Mouse (Mus musculus) embryonic facial prominence, embryonic 14.5 days (tissue): ENCODE results near the gene Elp5. TPM values are rescaled to one million over a fixed set of nuclear protein-coding genes. Genes with fewer than 3 reads are reported as not detected.

ENCODE experiments used
- ATAC-seq: fragments of 200-750 bp; cut with Nextera tagmentation; 2 replicates; pipeline ENCODE4 v1.8.0; 2017; ENCODE audit warnings: low read depth, moderate number of reproducible peaks, moderate TSS enrichment
- DNase-seq: peaks from one replicate; pipeline ENCODE4 v3.0.0-alpha.2; 2015; ENCODE audit warnings: low spot score
- H3K27ac ChIP-seq: fragments of 300-500 bp; sonication (generic); replicated peaks from 2 replicates; pipeline ENCODE4 v1.5.1; 2014; ENCODE audit warnings: low read depth, mild to moderate bottlenecking, low read length, moderate library complexity
- H3K27me3 ChIP-seq: fragments of 300-500 bp; sonication (generic); replicated peaks from 2 replicates; pipeline ENCODE4 v1.6.1; 2014; ENCODE audit warnings: low read length; ENCODE audit not compliant: control insufficient read depth, insufficient read depth
- H3K36me3 ChIP-seq: fragments of 300-500 bp; sonication (generic); 2 replicates; pipeline ENCODE4 v1.6.1; 2014; ENCODE audit warnings: low read length, mixed read lengths; ENCODE audit not compliant: control insufficient read depth, insufficient read depth
- H3K4me1 ChIP-seq: fragments of 300-500 bp; sonication (generic); 2 replicates; pipeline ENCODE4 v1.6.1; 2014; ENCODE audit warnings: antibody characterized with exemption, low read length; ENCODE audit not compliant: control insufficient read depth, insufficient read depth
- H3K4me2 ChIP-seq: fragments of 300-500 bp; sonication (generic); 2 replicates; pipeline ENCODE4 v1.6.1; 2014; ENCODE audit warnings: low read depth, mild to moderate bottlenecking, low read length, moderate library complexity, mixed read lengths
- H3K4me3 ChIP-seq: fragments of 300-500 bp; sonication (generic); 2 replicates; pipeline ENCODE4 v1.5.1; 2014; ENCODE audit warnings: low read depth, mild to moderate bottlenecking, low read length
- H3K9ac ChIP-seq: fragments of 300-500 bp; sonication (generic); 2 replicates; pipeline ENCODE4 v1.6.1; 2014; ENCODE audit warnings: low read depth, mild to moderate bottlenecking, low read length, moderate library complexity, mixed read lengths
- H3K9me3 ChIP-seq: fragments of 300-500 bp; sonication (generic); 2 replicates; pipeline ENCODE4 v1.6.1; 2016; ENCODE audit warnings: low read length; ENCODE audit not compliant: control insufficient read depth
- WGBS: fragments of 180-500 bp; shearing (Covaris S2); extraction: QIAGEN DNeasy Blood & Tissue Kit; methylation state at CpG from one replicate; pipeline ENCODE4 v1.1.7; 2014; 5-methylcytosine and 5-hydroxymethylcytosine counted together
- polyA plus RNA-seq: library from polyadenylated mRNA; unstranded; fragments of >200 nt; fragmentation: Nextera tagmentation; extraction: Ambion mirVana; gene quantifications from 2 replicates; pipeline ENCODE4 v1.2.1, GENCODE M21; 2014

The Elp5 gene
- polyA plus RNA-seq, 1 experiment from 2014 or later: 109 TPM

GRCm38 (mm10) chr11:69950807-69951459, 31.4 kb downstream of the Elp5 start:
- Histone ChIP-seq H3K36me3 (no peaks in the 10 kb centered on the region; the same call in 1 of the 2 replicates), H3K4me3 (no peak overlapping the region), H3K9ac (no peak overlapping the region), H3K27me3 (no peaks in the 10 kb centered on the region), H3K4me2 (no peak overlapping the region), H3K4me1 (peaks cover 10% of the 10 kb centered on the region), H3K27ac (no peak overlapping the region), H3K9me3 (no peaks in the 10 kb centered on the region)
- no peak for DNase-seq
- ATAC-seq: no peak
- 45% methylated on average over 4 of the region's 4 CpGs for WGBS

- peaks cover 21% of the 10 kb centered on the region for H3K36me3 ChIP-seq
- peak overlapping the region; percentile 86 for H3K4me2 ChIP-seq
- H3K27ac ChIP-seq: peak overlapping the region; percentile 92
- no peaks in the 10 kb centered on the region for H3K27me3 ChIP-seq
- peaks cover 10% of the 10 kb centered on the region for H3K4me1 ChIP-seq
- H3K4me3 ChIP-seq: peak overlapping the region; percentile 61
- peak; percentile 93 for DNase-seq
- under 1% methylated on average over 13 of the region's 14 CpGs for WGBS
- H3K9ac ChIP-seq: peak overlapping the region; percentile 67
- no peaks in the 10 kb centered on the region for H3K9me3 ChIP-seq
- peak; percentile 45 for ATAC-seq
These were observed 33.6 kb downstream of the Elp5 start for GRCm38 (mm10) chr11:69948763-69949150.

- Histone ChIP-seq H3K9me3 (no peaks in the 10 kb centered on the region), H3K9ac (peak within 1 kb of the TSS; percentile 67), H3K36me3 (peaks cover 26% of the 10 kb centered on the region), H3K27me3 (no peaks in the 10 kb centered on the region), H3K4me2 (peak within 1 kb of the TSS; percentile 86), H3K27ac (peak within 1 kb of the TSS; percentile 92), H3K4me1 (peaks cover 10% of the 10 kb centered on the region), H3K4me3 (peak within 1 kb of the TSS; percentile 61)
- under 1% methylated on average over 32 of the region's 34 CpGs for WGBS
- ATAC-seq: peak; percentile 94
- peak; percentile 98 for DNase-seq
These were observed 34.1 kb downstream of the Elp5 start, which contains the start of gene Slc2a4 for GRCm38 (mm10) chr11:69948066-69948762. TSS of gene Slc2a4 (minus strand) at chr11:69948188.

- peaks cover 33% of the 10 kb centered on the region for H3K36me3 ChIP-seq
- 2% methylated on average over 25 of the region's 29 CpGs for WGBS
These were observed 34.8 kb downstream of the Elp5 start for GRCm38 (mm10) chr11:69947337-69948065.

GRCm38 (mm10) chr11:69945997-69946891, 36.1 kb downstream of the Elp5 start:
- ATAC-seq: no peak
- Histone ChIP-seq H3K4me2 (peak overlapping the region; percentile 86), H3K27ac (peak overlapping the region; percentile 92; the same call in 1 of the 2 replicates), H3K4me3 (peak overlapping the region; percentile 61), H3K36me3 (peaks cover 40% of the 10 kb centered on the region), H3K9ac (peak overlapping the region; percentile 67), H3K9me3 (no peaks in the 10 kb centered on the region), H3K4me1 (peaks cover 10% of the 10 kb centered on the region), H3K27me3 (no peaks in the 10 kb centered on the region)
- 89% methylated on average over 18 of the region's 18 CpGs for WGBS
- DNase-seq: no peak

More at GRCm38 (mm10) chr11:69947337-69948065, 34.8 kb downstream of the Elp5 start:
- Histone ChIP-seq H3K4me1 (peaks cover 10% of the 10 kb centered on the region), H3K4me2 (peak overlapping the region; percentile 86), H3K9ac (peak overlapping the region; percentile 67), H3K9me3 (no peaks in the 10 kb centered on the region), H3K4me3 (peak overlapping the region; percentile 61), H3K27ac (peak overlapping the region; percentile 92), H3K27me3 (no peaks in the 10 kb centered on the region)
- peak; percentile 77 for DNase-seq
- peak; percentile 62 for ATAC-seq

GRCm38 (mm10) chr11:69945216-69945615, 37.1 kb downstream of the Elp5 start:
- peaks cover 40% of the 10 kb centered on the region for H3K36me3 ChIP-seq
- no peak overlapping the region for H3K4me3 ChIP-seq
- ATAC-seq (no peak), DNase-seq (no peak)
- H3K27me3 ChIP-seq: no peaks in the 10 kb centered on the region
- H3K4me2 ChIP-seq: no peak overlapping the region
- H3K27ac ChIP-seq: no peak overlapping the region
- no peak overlapping the region for H3K9ac ChIP-seq
- H3K9me3 ChIP-seq: no peaks in the 10 kb centered on the region
- 80% methylated on average over 13 of the region's 13 CpGs for WGBS
- peaks cover 10% of the 10 kb centered on the region for H3K4me1 ChIP-seq

GRCm38 (mm10) chr11:69940962-69941361, 41.4 kb downstream of the Elp5 start:
- ATAC-seq: no peak
- 83% methylated on average over 4 of the region's 4 CpGs for WGBS

GRCm38 (mm10) chr11:69939731-69940130, 42.6 kb downstream of the Elp5 start:
- Histone ChIP-seq H3K4me1 (peaks cover 19% of the 10 kb centered on the region), H3K27ac (no peak overlapping the region), H3K36me3 (peaks cover 29% of the 10 kb centered on the region), H3K9ac (no peak overlapping the region), H3K4me2 (no peak overlapping the region), H3K4me3 (no peak overlapping the region), H3K9me3 (no peaks in the 10 kb centered on the region), H3K27me3 (no peaks in the 10 kb centered on the region; the same call in none of the 2 replicates)
- ATAC-seq (no peak), DNase-seq (no peak)
- 93% methylated on average over 17 of the region's 17 CpGs for WGBS

More at GRCm38 (mm10) chr11:69940962-69941361, 41.4 kb downstream of the Elp5 start:
- no peak for DNase-seq
- Histone ChIP-seq H3K27ac (no peak overlapping the region), H3K36me3 (peaks cover 40% of the 10 kb centered on the region), H3K27me3 (no peaks in the 10 kb centered on the region; the same call in none of the 2 replicates), H3K9me3 (no peaks in the 10 kb centered on the region), H3K9ac (no peak overlapping the region), H3K4me3 (no peak overlapping the region), H3K4me1 (peaks cover 17% of the 10 kb centered on the region), H3K4me2 (no peak overlapping the region)
